ENCODE assay signal across 9 mouse cellular contexts in the genomic region with DNA sequence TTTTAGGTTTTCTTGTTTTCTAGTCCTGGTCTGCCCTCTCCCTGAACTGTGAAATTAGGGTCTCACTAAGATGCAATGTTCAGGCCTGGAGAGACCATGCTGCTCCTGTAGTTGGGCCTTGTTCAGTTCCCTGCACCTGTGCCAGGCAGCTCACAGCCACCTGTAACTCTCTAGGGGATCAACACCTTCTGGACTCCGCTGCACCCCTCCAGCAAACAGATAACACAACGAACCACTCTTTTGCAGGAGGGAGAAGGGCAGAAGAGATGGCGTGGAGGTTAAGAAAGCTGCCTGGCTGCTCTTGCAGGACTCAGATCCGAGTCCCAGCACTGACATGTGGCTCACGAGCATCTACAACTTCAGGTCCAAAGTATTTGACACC. TPM values are rescaled to one million over a fixed set of nuclear protein-coding genes. Genes with fewer than 3 reads are reported as not detected.
DNase-seq lines count a peak whose midpoint lies in the region; ATAC-seq and TF ChIP-seq lines count a peak whose summit lies in the region.
"Had no signal": no experiment of that assay in that cellular context is flagged by ENCODE, and none has a peak within 500 bp of the region (broad histone marks: within the 10 kb centered on the region; RNA-seq: fewer than 3 reads in every experiment).

No protein-coding gene starts in this region.

- H3K4me3 ChIP-seq in kidney, embryonic 16.5 days (ENCODE audit: low read length) = 0 out of 2 replicates have a peak overlapping the region, but pooled peaks have one; percentile 0
- peak overlapping the region; percentile 99 for H3K4me3 ChIP-seq in forebrain, embryonic 10.5 days
- no peak overlapping the region for H3K4me3 ChIP-seq in intestine, postnatal 0 days (ENCODE audit: low read depth, low read length)
- no peak overlapping the region for H3K4me3 ChIP-seq in myocyte

- no peaks in the 10 kb centered on the region for H3K27me3 ChIP-seq in kidney, embryonic 16.5 days (ENCODE audit: insufficient read depth, low read length)
- H3K27me3 ChIP-seq in forebrain, embryonic 10.5 days (ENCODE audit: poor library complexity, severe bottlenecking) = no peaks in the 10 kb centered on the region
- no peaks in the 10 kb centered on the region for H3K27me3 ChIP-seq in intestine, postnatal 0 days (replicated peaks; ENCODE audit: control insufficient read depth, insufficient read depth, low read length)
- no peaks in the 10 kb centered on the region for H3K27me3 ChIP-seq in myocyte (ENCODE audit: control insufficient read depth, insufficient read depth, insufficient read length)

- H3K9me3 ChIP-seq in kidney, embryonic 16.5 days (ENCODE audit: low read length) = no peaks in the 10 kb centered on the region
- H3K9me3 ChIP-seq in forebrain, embryonic 10.5 days = no peaks in the 10 kb centered on the region
- no peaks in the 10 kb centered on the region for H3K9me3 ChIP-seq in intestine, postnatal 0 days (ENCODE audit: control insufficient read depth)

- no peaks in the 10 kb centered on the region for H3K36me3 ChIP-seq in kidney, embryonic 16.5 days (ENCODE audit: insufficient read depth, low read length)
- H3K36me3 ChIP-seq in forebrain, embryonic 10.5 days (replicated peaks) = peaks cover 35% of the 10 kb centered on the region
- H3K36me3 ChIP-seq in intestine, postnatal 0 days (ENCODE audit: control insufficient read depth, insufficient read depth) = no peaks in the 10 kb centered on the region
- H3K36me3 ChIP-seq in myocyte (ENCODE audit: control insufficient read depth, insufficient read depth) = no peaks in the 10 kb centered on the region

- H3K9ac ChIP-seq in kidney, embryonic 16.5 days (replicated peaks; ENCODE audit: low read length) = peak overlapping the region; percentile 98
- no peak overlapping the region for H3K9ac ChIP-seq in intestine, postnatal 0 days (ENCODE audit: low read depth, low read length)

- TF ChIP-seq CTCF in intestine, postnatal 0 days (IDR thresholded peaks at IDR 0.05; ENCODE audit: low read depth) = no peak

- H3K79me2 ChIP-seq in myocyte (ENCODE audit: control insufficient read depth, insufficient read depth) = peaks cover 84% of the 10 kb centered on the region

- 54% methylated on average over 5 of the region's 5 CpGs for WGBS in kidney, embryonic 16.5 days
- 69% methylated on average over 5 of the region's 5 CpGs for WGBS in forebrain, embryonic 10.5 days
- WGBS in intestine, postnatal 0 days = 40% methylated on average over 5 of the region's 5 CpGs

- no peak for TF ChIP-seq POLR2A in myocyte (IDR thresholded peaks at IDR 0.05; ENCODE audit: insufficient read length, low read depth)

- peak overlapping the region; percentile 23; the same call in 1 of the 2 replicates for H3K4me2 ChIP-seq in kidney, embryonic 16.5 days (replicated peaks; ENCODE audit: low read depth, low read length)
- H3K4me2 ChIP-seq in intestine, postnatal 0 days (replicated peaks; ENCODE audit: low read depth) = peak overlapping the region; percentile 84; the same call in 1 of the 2 replicates
- H3K4me2 ChIP-seq in myocyte (ENCODE audit: low read depth) = peak overlapping the region; percentile 96

- no peak overlapping the region for H3ac ChIP-seq in myocyte (ENCODE audit: control insufficient read depth, insufficient read length)

- peak overlapping the region; percentile 69 for H3K27ac ChIP-seq in kidney, embryonic 16.5 days (ENCODE audit: low read length)
- H3K27ac ChIP-seq in forebrain, embryonic 10.5 days = peak overlapping the region; percentile 56
- peak overlapping the region; percentile 84 for H3K27ac ChIP-seq in intestine, postnatal 0 days (ENCODE audit: low read depth, low read length)

- H3K4me1 ChIP-seq in kidney, embryonic 16.5 days (ENCODE audit: insufficient read depth, low read length) = peaks cover 38% of the 10 kb centered on the region
- peaks cover 85% of the 10 kb centered on the region for H3K4me1 ChIP-seq in forebrain, embryonic 10.5 days
- peaks cover 8% of the 10 kb centered on the region for H3K4me1 ChIP-seq in intestine, postnatal 0 days (replicated peaks; ENCODE audit: control insufficient read depth, insufficient read depth, low read length)

- no peak for ATAC-seq in kidney, embryonic 16.5 days (ENCODE audit: low FRiP score, low TSS enrichment)
- ATAC-seq in intestine, postnatal 0 days = no peak
- ATAC-seq in megakaryocyte-erythroid progenitor cell, adult 5-6 weeks (replicated peaks; ENCODE audit: low FRiP score, low TSS enrichment, poor library complexity, severe bottlenecking) = no peak

- no peak for DNase-seq in kidney, adult 18-20 months
- no peak for DNase-seq in forebrain, embryonic 10.5 days (ENCODE audit: extremely low spot score, low spot score)
- no peak for DNase-seq in urinary bladder, postnatal 10 days (ENCODE audit: low spot score)
- no peak for DNase-seq in testis, postnatal 10 days (ENCODE audit: low spot score)

TF ChIP-seq in myocyte, 11 proteins besides CTCF, POLR2A, EP300 and RAD21:
- TF ChIP-seq SRF (IDR thresholded peaks at IDR 0.05; ENCODE audit: control insufficient read depth, insufficient read length, low read depth) = no peak
- TF ChIP-seq POLR2AphosphoS2 (IDR thresholded peaks at IDR 0.05; ENCODE audit: insufficient read length, low read depth) = no peak
- TF ChIP-seq TCF12 (IDR thresholded peaks at IDR 0.05; ENCODE audit: insufficient read depth, poor library complexity, severe bottlenecking) = no peak
- TF ChIP-seq E2F4 (IDR thresholded peaks at IDR 0.05; ENCODE audit: insufficient read depth) = no peak
- TF ChIP-seq MYOG (IDR thresholded peaks at IDR 0.05; ENCODE audit: control insufficient read depth in 1 of 3, insufficient read depth in 1 of 3, insufficient read length in 2 of 3, low read depth in 2 of 3) = no peak
- no peak for TF ChIP-seq CEBPB (IDR thresholded peaks at IDR 0.05; ENCODE audit: insufficient read depth, poor library complexity, severe bottlenecking)
- no peak for TF ChIP-seq MYOD1 (IDR thresholded peaks at IDR 0.05; ENCODE audit: control insufficient read depth in 1 of 3, insufficient read length in 2 of 3, low read depth in 2 of 3)
- TF ChIP-seq USF1 (IDR thresholded peaks at IDR 0.05; ENCODE audit: low read depth) = no peak
- no peak for TF ChIP-seq REST (IDR thresholded peaks at IDR 0.05; ENCODE audit: insufficient read depth, insufficient read length)
- TF ChIP-seq MAX (IDR thresholded peaks at IDR 0.05; ENCODE audit: low read depth) = no peak
- TF ChIP-seq TCF3 (IDR thresholded peaks at IDR 0.05; ENCODE audit: insufficient read length, low read depth) = no peak

RNA-seq across cellular contexts. Expression of gene Jpt1, which starts 3.7 kb away (rescaled TPM):
- polyA plus RNA-seq in kidney, embryonic 16.5 days (2015; fragmentation: Nextera tagmentation; extraction: Ambion mirVana) = 457 and 461 TPM in 2 replicates
- 719 and 771 TPM in 2 replicates for polyA plus RNA-seq in forebrain, embryonic 10.5 days (2016; fragmentation: Nextera tagmentation; extraction: Ambion mirVana)
- polyA plus RNA-seq in intestine, postnatal 0 days (2015; fragmentation: Nextera tagmentation; extraction: Ambion mirVana) = 255 and 263 TPM in 2 replicates
- polyA plus RNA-seq in myocyte (2012; fragmentation: generic; extraction: Trizol) = 386 TPM
- 167 and 191 TPM in 2 replicates for total RNA-seq in megakaryocyte-erythroid progenitor cell, adult 5-6 weeks (2014; fragmentation: Nextera tagmentation)
- 122 and 142 TPM in 2 replicates for total RNA-seq in megakaryocyte-erythroid progenitor cell, adult 5-6 weeks (2017)

RNA-seq across cellular contexts. Expression of gene Nt5c, which starts 18.8 kb away (rescaled TPM):
- polyA plus RNA-seq in kidney, embryonic 16.5 days (2015; fragmentation: Nextera tagmentation; extraction: Ambion mirVana) = 77.6 and 82.1 TPM in 2 replicates
- 93.2 and 94.5 TPM in 2 replicates for polyA plus RNA-seq in forebrain, embryonic 10.5 days (2016; fragmentation: Nextera tagmentation; extraction: Ambion mirVana)
- polyA plus RNA-seq in intestine, postnatal 0 days (2015; fragmentation: Nextera tagmentation; extraction: Ambion mirVana) = 189 and 194 TPM in 2 replicates
- polyA plus RNA-seq in myocyte (2012; fragmentation: generic; extraction: Trizol) = 64.0 TPM
- 81.6 and 117 TPM in 2 replicates for total RNA-seq in megakaryocyte-erythroid progenitor cell, adult 5-6 weeks (2014; fragmentation: Nextera tagmentation)
- total RNA-seq in megakaryocyte-erythroid progenitor cell, adult 5-6 weeks (2017) = 79.8 and 101 TPM in 2 replicates

RNA-seq across cellular contexts. Expression of gene Sumo2, which starts 25.6 kb away (rescaled TPM):
- polyA plus RNA-seq in kidney, embryonic 16.5 days (2015; fragmentation: Nextera tagmentation; extraction: Ambion mirVana) = 939 and 944 TPM in 2 replicates
- polyA plus RNA-seq in forebrain, embryonic 10.5 days (2016; fragmentation: Nextera tagmentation; extraction: Ambion mirVana) = 1,497 and 1,498 TPM in 2 replicates
- 404 and 414 TPM in 2 replicates for polyA plus RNA-seq in intestine, postnatal 0 days (2015; fragmentation: Nextera tagmentation; extraction: Ambion mirVana)
- 176 TPM for polyA plus RNA-seq in myocyte (2012; fragmentation: generic; extraction: Trizol)
- 541 and 596 TPM in 2 replicates for total RNA-seq in megakaryocyte-erythroid progenitor cell, adult 5-6 weeks (2014; fragmentation: Nextera tagmentation)
- 518 and 674 TPM in 2 replicates for total RNA-seq in megakaryocyte-erythroid progenitor cell, adult 5-6 weeks (2017)

RNA-seq across cellular contexts. Expression of gene Armc7, which starts 35.0 kb away (rescaled TPM):
- polyA plus RNA-seq in kidney, embryonic 16.5 days (2015; fragmentation: Nextera tagmentation; extraction: Ambion mirVana) = 9.0 and 10.5 TPM in 2 replicates
- polyA plus RNA-seq in forebrain, embryonic 10.5 days (2016; fragmentation: Nextera tagmentation; extraction: Ambion mirVana) = 8.1 and 8.2 TPM in 2 replicates
- 6.9 and 7.0 TPM in 2 replicates for polyA plus RNA-seq in intestine, postnatal 0 days (2015; fragmentation: Nextera tagmentation; extraction: Ambion mirVana)
- 6.2 TPM for polyA plus RNA-seq in myocyte (2012; fragmentation: generic; extraction: Trizol)
- 4.2 and 10.1 TPM in 2 replicates for total RNA-seq in megakaryocyte-erythroid progenitor cell, adult 5-6 weeks (2014; fragmentation: Nextera tagmentation)
- 8.3 and 8.7 TPM in 2 replicates for total RNA-seq in megakaryocyte-erythroid progenitor cell, adult 5-6 weeks (2017)

RNA-seq across cellular contexts. Expression of gene Slc16a5, which starts 48.2 kb away (rescaled TPM):
- 28.4 and 31.5 TPM in 2 replicates for polyA plus RNA-seq in kidney, embryonic 16.5 days (2015; fragmentation: Nextera tagmentation; extraction: Ambion mirVana)
- polyA plus RNA-seq in forebrain, embryonic 10.5 days (2016; fragmentation: Nextera tagmentation; extraction: Ambion mirVana) = 0.19 and 0.20 TPM in 2 replicates
- polyA plus RNA-seq in intestine, postnatal 0 days (2015; fragmentation: Nextera tagmentation; extraction: Ambion mirVana) = 3.0 and 3.4 TPM in 2 replicates
- 0.10 TPM for polyA plus RNA-seq in myocyte (2012; fragmentation: generic; extraction: Trizol)
- not detected in 2 replicates for total RNA-seq in megakaryocyte-erythroid progenitor cell, adult 5-6 weeks (2014; fragmentation: Nextera tagmentation)
- not detected in 2 replicates for total RNA-seq in megakaryocyte-erythroid progenitor cell, adult 5-6 weeks (2017)
- total RNA-seq: hematopoietic stem cell, adult 5-6 weeks had no signal

Comparison
In these comparisons a context has a peak if more than half of its experiments do, and no peak if none do; other contexts are left out.
1. H3K4me2 ChIP-seq: peak in every context shown above with its lines; median percentile 96 in myocyte; 84 in intestine, postnatal 0 days; 23 in kidney, embryonic 16.5 days.
2. H3K4me3 ChIP-seq: peak in kidney, embryonic 16.5 days (single experiment) and forebrain, embryonic 10.5 days (single experiment); none in intestine, postnatal 0 days (single experiment) and myocyte (single experiment).
3. Peak in every context shown above with its lines, with median percentiles within 50 percentile points of each other: H3K27ac ChIP-seq.